ENCODE assay signal across 8 mouse cellular contexts in genomic region chr4:106708408-106708807, GRCm38 (mm10). TPM values are rescaled to one million over a fixed set of nuclear protein-coding genes. Genes with fewer than 3 reads are reported as not detected.
DNase-seq lines count a peak whose midpoint lies in the region; ATAC-seq and TF ChIP-seq lines count a peak whose summit lies in the region.

No protein-coding gene starts in this region.

- TF ChIP-seq CTCF in spleen, adult 2 months (IDR thresholded peaks at IDR 0.05; ENCODE audit: extremely low read depth, insufficient read depth, insufficient read length, insufficient replicate concordance): peak; percentile 96

- no peak overlapping the region for H3K9ac ChIP-seq in limb, embryonic 13.5 days
- H3K9ac ChIP-seq in midbrain, embryonic 15.5 days: no peak overlapping the region

- 2% methylated on average over 8 of the region's 8 CpGs for WGBS in limb, embryonic 13.5 days
- 2% methylated on average over 8 of the region's 8 CpGs for WGBS in midbrain, embryonic 15.5 days
- 2% methylated on average over 8 of the region's 8 CpGs for WGBS in spleen, adult 2 months

- H3K4me1 ChIP-seq in limb, embryonic 13.5 days: no peaks in the 10 kb centered on the region
- peaks cover 21% of the 10 kb centered on the region for H3K4me1 ChIP-seq in midbrain, embryonic 15.5 days
- no peaks in the 10 kb centered on the region for H3K4me1 ChIP-seq in spleen, adult 2 months (ENCODE audit: control insufficient read depth, insufficient read depth, insufficient read length)

- no peaks in the 10 kb centered on the region for H3K27me3 ChIP-seq in limb, embryonic 13.5 days
- no peaks in the 10 kb centered on the region for H3K27me3 ChIP-seq in midbrain, embryonic 15.5 days (replicated peaks)
- H3K27me3 ChIP-seq in spleen, adult 2 months (ENCODE audit: control insufficient read depth, insufficient read depth, low read length): no peaks in the 10 kb centered on the region

- no peak overlapping the region for H3K27ac ChIP-seq in limb, embryonic 13.5 days
- H3K27ac ChIP-seq in midbrain, embryonic 15.5 days: no peak overlapping the region
- H3K27ac ChIP-seq in spleen, adult 2 months (ENCODE audit: insufficient read depth, low read length): no peak overlapping the region

- no peaks in the 10 kb centered on the region for H3K36me3 ChIP-seq in limb, embryonic 13.5 days
- no peaks in the 10 kb centered on the region for H3K36me3 ChIP-seq in midbrain, embryonic 15.5 days (replicated peaks)
- no peaks in the 10 kb centered on the region for H3K36me3 ChIP-seq in spleen, adult 2 months (ENCODE audit: control insufficient read depth, insufficient read depth, low read length)

- no peaks in the 10 kb centered on the region for H3K9me3 ChIP-seq in limb, embryonic 13.5 days
- no peaks in the 10 kb centered on the region for H3K9me3 ChIP-seq in midbrain, embryonic 15.5 days

- H3K4me3 ChIP-seq in limb, embryonic 13.5 days: peak overlapping the region; percentile 12; the same call in 1 of the 2 replicates
- H3K4me3 ChIP-seq in midbrain, embryonic 15.5 days: no peak overlapping the region
- H3K4me3 ChIP-seq in spleen, adult 2 months (ENCODE audit: extremely low read depth, insufficient read depth, insufficient read length): no peak overlapping the region

- no peak for ATAC-seq in CD4-positive, CD25-positive, alpha-beta regulatory T cell, adult 4 months
- peak; percentile 48; the same call in 1 of the 2 replicates for ATAC-seq in limb, embryonic 13.5 days (ENCODE audit: low FRiP score, low read depth)
- peak; percentile 57 for ATAC-seq in midbrain, embryonic 15.5 days (replicated peaks)

- DNase-seq in CD4-positive, CD25-positive, alpha-beta regulatory T cell, adult 2 months (ENCODE audit: low read depth, low spot score): peak; percentile 83
- peak; percentile 54 for DNase-seq in embryo, embryonic 11.5 days (ENCODE audit: low read depth, low spot score)
- peak; percentile 53 to 87 for DNase-seq in heart, adult 18-20 months
- peak; percentile 80 for DNase-seq in kidney, adult 9 months
- peak; percentile 9 to 62 for DNase-seq in spleen, adult 2 months (ENCODE audit: low read depth in 1 of 2, low spot score in 2 of 2)

- H3K4me2 ChIP-seq in limb, embryonic 13.5 days (replicated peaks): peak overlapping the region; percentile 50
- H3K4me2 ChIP-seq in midbrain, embryonic 15.5 days: no peak overlapping the region

- TF ChIP-seq POLR2A in spleen, adult 2 months (IDR thresholded peaks at IDR 0.05; ENCODE audit: low read depth, low read length): no peak

RNA-seq across cellular contexts. Expression of gene Mroh7, which starts 22.3 kb away (rescaled TPM):
- not detected for polyA plus RNA-seq in CD4-positive, CD25-positive, alpha-beta regulatory T cell, adult 4 months (2017; shearing (Covaris generic))
- total RNA-seq in heart, adult 18-20 months (2021): under 1 TPM; 0.07 to 0.49 TPM
- 0.51 and 0.70 TPM in 2 replicates for polyA plus RNA-seq in limb, embryonic 13.5 days (2015; fragmentation: Nextera tagmentation; extraction: Ambion mirVana)
- 0.68 and 0.84 TPM in 2 replicates for polyA plus RNA-seq in midbrain, embryonic 15.5 days (2015; fragmentation: Nextera tagmentation; extraction: Ambion mirVana)
- 1.0 and 2.1 TPM in 2 replicates for polyA plus RNA-seq in spleen, adult 2 months (2012; rRNA removed)

RNA-seq across cellular contexts. Expression of gene Fam151a, which starts 25.3 kb away (rescaled TPM):
- not detected for polyA plus RNA-seq in CD4-positive, CD25-positive, alpha-beta regulatory T cell, adult 4 months (2017; shearing (Covaris generic))
- total RNA-seq in heart, adult 18-20 months (2021): under 1 TPM; 0.27 to 0.51 TPM
- polyA plus RNA-seq in limb, embryonic 13.5 days (2015; fragmentation: Nextera tagmentation; extraction: Ambion mirVana): 0.26 and 0.28 TPM in 2 replicates
- not detected in 2 replicates for polyA plus RNA-seq in midbrain, embryonic 15.5 days (2015; fragmentation: Nextera tagmentation; extraction: Ambion mirVana)
- 1.4 and 2.4 TPM in 2 replicates for polyA plus RNA-seq in spleen, adult 2 months (2012; rRNA removed)

RNA-seq across cellular contexts. Expression of gene Ttc4, which starts 29.7 kb away (rescaled TPM):
- 10 to 100 TPM; 53.8 to 77.4 TPM for polyA plus RNA-seq in CD4-positive, CD25-positive, alpha-beta regulatory T cell, adult 4 months (2017; shearing (Covaris generic))
- 10 to 100 TPM; 18.9 to 20.2 TPM for total RNA-seq in heart, adult 18-20 months (2021)
- polyA plus RNA-seq in limb, embryonic 13.5 days (2015; fragmentation: Nextera tagmentation; extraction: Ambion mirVana): 110 and 113 TPM in 2 replicates
- polyA plus RNA-seq in midbrain, embryonic 15.5 days (2015; fragmentation: Nextera tagmentation; extraction: Ambion mirVana): 158 TPM in 2 replicates
- polyA plus RNA-seq in spleen, adult 2 months (2012; rRNA removed): 34.7 and 37.6 TPM in 2 replicates

RNA-seq across cellular contexts. Expression of gene Pars2, which starts 57.5 kb away (rescaled TPM):
- 10 to 100 TPM; 11.4 to 17.4 TPM for polyA plus RNA-seq in CD4-positive, CD25-positive, alpha-beta regulatory T cell, adult 4 months (2017; shearing (Covaris generic))
- 1 to 10 TPM; 4.8 to 4.9 TPM for total RNA-seq in heart, adult 18-20 months (2021)
- 13.6 and 15.6 TPM in 2 replicates for polyA plus RNA-seq in limb, embryonic 13.5 days (2015; fragmentation: Nextera tagmentation; extraction: Ambion mirVana)
- polyA plus RNA-seq in midbrain, embryonic 15.5 days (2015; fragmentation: Nextera tagmentation; extraction: Ambion mirVana): 9.7 and 10.4 TPM in 2 replicates
- 7.6 and 10.8 TPM in 2 replicates for polyA plus RNA-seq in spleen, adult 2 months (2012; rRNA removed)
